In genomic region chr15:59811566-59811965, GRCm38 (mm10) we compare ENCODE assay signal across 25 mouse cellular contexts.
A peak's percentile ranks its signal among the peaks of the same experiment; 100 is the strongest.
DNase-seq lines count a peak whose midpoint lies in the region; ATAC-seq and TF ChIP-seq lines count a peak whose summit lies in the region.
"Had no signal": no experiment of that assay in that cellular context is flagged by ENCODE, and none has a peak within 500 bp of the region (broad histone marks: within the 10 kb centered on the region; RNA-seq: fewer than 3 reads in every experiment).

No protein-coding gene starts in this region.

- no peaks in the 10 kb centered on the region for H3K4me1 ChIP-seq in liver, embryonic 16.5 days (ENCODE audit: control insufficient read depth, low read depth, low read length)
- no peaks in the 10 kb centered on the region for H3K4me1 ChIP-seq in liver, embryonic 11.5 days (replicated peaks; ENCODE audit: control insufficient read depth, insufficient read depth, low read length)
- peaks cover 7 to 46% of the 10 kb centered on the region in 2 experiments for H3K4me1 ChIP-seq in CH12.LX (ENCODE audit: control insufficient read depth in 1 of 2, insufficient read depth in 2 of 2)
- peaks cover 8% of the 10 kb centered on the region for H3K4me1 ChIP-seq in liver, postnatal 0 days (ENCODE audit: insufficient read depth)
- H3K4me1 ChIP-seq: embryonic facial prominence, embryonic 15.5 days; limb, embryonic 10.5 days; liver, embryonic 13.5 days; midbrain, embryonic 12.5 days; neural tube, embryonic 12.5 days; stomach, embryonic 15.5 days had no signal

- TF ChIP-seq CTCF in CH12.LX (conservative IDR thresholded peaks at IDR 0.05 in 1 of 2, IDR thresholded peaks at IDR 0.05 in 1 of 2; ENCODE audit: low read depth in 2 of 2, low read length in 2 of 2), result no peak
- TF ChIP-seq CTCF in liver, postnatal 0 days (IDR thresholded peaks at IDR 0.05; ENCODE audit: low read depth), result no peak

- H3K9ac ChIP-seq in liver, embryonic 16.5 days (ENCODE audit: low read depth, low read length), result no peak overlapping the region
- no peak overlapping the region for H3K9ac ChIP-seq in liver, embryonic 11.5 days (ENCODE audit: low read depth, low read length)
- no peak overlapping the region for H3K9ac ChIP-seq in CH12.LX (ENCODE audit: insufficient read depth, low read depth)
- H3K9ac ChIP-seq in liver, postnatal 0 days (replicated peaks), result no peak overlapping the region
- H3K9ac ChIP-seq: embryonic facial prominence, embryonic 15.5 days; liver, embryonic 13.5 days; midbrain, embryonic 12.5 days; neural tube, embryonic 12.5 days; stomach, embryonic 15.5 days had no signal

- dilution Hi-C loops in CH12.LX (cut with MboI; ENCODE audit: extremely low pct_ligation_motif_present, extremely low pct_unique_long_range_greater_than_20kb, low sequenced_read_pairs), result no loop called here

- TF ChIP-seq RAD21 in CH12.LX (IDR thresholded peaks at IDR 0.05; ENCODE audit: low read depth, low read length), result no peak; the same call in 1 of the 2 replicates

- no peak for DNase-seq in liver, embryonic 11.5 days (ENCODE audit: low spot score)
- DNase-seq in CH12.LX (ENCODE audit: extremely low read depth), result peak; percentile 74
- DNase-seq in liver, postnatal 0 days, result peak; percentile 49
- DNase-seq in spleen, postnatal 14 days (ENCODE audit: low spot score in 2 of 2), result peak; percentile 20 to 43
- no peak for DNase-seq in adrenal gland, postnatal 10 days
- DNase-seq in cerebellum, adult 8-10 months, result no peak
- no peak for DNase-seq in layer of hippocampus, postnatal 10 days (ENCODE audit: low spot score in 2 of 2)
- DNase-seq: cerebellum, adult 11 months; cerebellum, postnatal 14 days; heart, postnatal 4 days; kidney, adult 18-20 months; kidney, postnatal 14 days; liver, embryonic 13.5 days; right cerebral cortex, postnatal 25 days; thymus, adult 18-20 months had no signal

- no peaks in the 10 kb centered on the region for H3K27me3 ChIP-seq in liver, embryonic 16.5 days (ENCODE audit: control insufficient read depth, insufficient read depth, low read depth, low read length)
- H3K27me3 ChIP-seq in liver, embryonic 11.5 days (replicated peaks; ENCODE audit: control insufficient read depth, insufficient read depth, low read length), result no peaks in the 10 kb centered on the region
- H3K27me3 ChIP-seq in CH12.LX (replicated peaks), result no peaks in the 10 kb centered on the region
- H3K27me3 ChIP-seq in liver, postnatal 0 days (ENCODE audit: insufficient read depth, low read length), result no peaks in the 10 kb centered on the region
- H3K27me3 ChIP-seq: embryonic facial prominence, embryonic 15.5 days; liver, embryonic 13.5 days; midbrain, embryonic 12.5 days; stomach, embryonic 15.5 days had no signal

- no peaks in the 10 kb centered on the region for H3K79me2 ChIP-seq in CH12.LX (replicated peaks; ENCODE audit: control insufficient read depth, extremely low read depth, insufficient read depth, poor library complexity, severe bottlenecking)

- no peaks in the 10 kb centered on the region for H3K9me3 ChIP-seq in liver, embryonic 16.5 days (replicated peaks; ENCODE audit: control insufficient read depth, low read length)
- H3K9me3 ChIP-seq in liver, embryonic 11.5 days (ENCODE audit: control insufficient read depth, low read length), result no peaks in the 10 kb centered on the region
- H3K9me3 ChIP-seq in CH12.LX (replicated peaks; ENCODE audit: low read length), result peaks cover 5% of the 10 kb centered on the region
- no peaks in the 10 kb centered on the region for H3K9me3 ChIP-seq in liver, postnatal 0 days (ENCODE audit: low read length)
- H3K9me3 ChIP-seq: embryonic facial prominence, embryonic 15.5 days; forebrain, embryonic 10.5 days; limb, embryonic 10.5 days; liver, embryonic 13.5 days; midbrain, embryonic 12.5 days; neural tube, embryonic 12.5 days; stomach, embryonic 15.5 days had no signal

- H3K36me3 ChIP-seq in liver, embryonic 16.5 days (ENCODE audit: control insufficient read depth, insufficient read depth), result no peaks in the 10 kb centered on the region
- no peaks in the 10 kb centered on the region for H3K36me3 ChIP-seq in liver, embryonic 11.5 days (ENCODE audit: control insufficient read depth, insufficient read depth, low read length)
- H3K36me3 ChIP-seq in CH12.LX (replicated peaks in 1 of 2; ENCODE audit: control insufficient read depth in 1 of 2, insufficient read depth in 1 of 2, low read length in 1 of 2), result no peaks in the 10 kb centered on the region
- no peaks in the 10 kb centered on the region for H3K36me3 ChIP-seq in liver, postnatal 0 days (replicated peaks; ENCODE audit: insufficient read depth, low read length)
- H3K36me3 ChIP-seq: embryonic facial prominence, embryonic 15.5 days; forebrain, embryonic 10.5 days; limb, embryonic 10.5 days; liver, embryonic 13.5 days; midbrain, embryonic 12.5 days; neural tube, embryonic 12.5 days; stomach, embryonic 15.5 days had no signal

- ATAC-seq in liver, embryonic 16.5 days (ENCODE audit: low read depth), result 0 out of 2 replicates have a peak, but pooled peaks have one; percentile 19
- ATAC-seq in liver, embryonic 11.5 days (replicated peaks; ENCODE audit: low FRiP score), result no peak
- ATAC-seq in liver, postnatal 0 days, result peak; percentile 67
- ATAC-seq: hindbrain, postnatal 0 days had no signal

- H3K27ac ChIP-seq in liver, embryonic 16.5 days (ENCODE audit: low read length), result no peak overlapping the region
- H3K27ac ChIP-seq in liver, embryonic 11.5 days (ENCODE audit: low read depth, low read length), result no peak overlapping the region
- no peak overlapping the region for H3K27ac ChIP-seq in CH12.LX (ENCODE audit: insufficient read depth, low read depth)
- peak overlapping the region; percentile 44 for H3K27ac ChIP-seq in liver, postnatal 0 days (ENCODE audit: low read depth)
- H3K27ac ChIP-seq: embryonic facial prominence, embryonic 15.5 days; hindbrain, postnatal 0 days; left cerebral cortex, adult 2 months; limb, embryonic 10.5 days; liver, embryonic 13.5 days; macrophage; midbrain, embryonic 12.5 days; neural tube, embryonic 12.5 days; stomach, embryonic 15.5 days had no signal

- no peak overlapping the region for H3K4me2 ChIP-seq in liver, embryonic 16.5 days (ENCODE audit: low read depth, low read length)
- no peak overlapping the region for H3K4me2 ChIP-seq in liver, embryonic 11.5 days
- no peak overlapping the region for H3K4me2 ChIP-seq in CH12.LX (ENCODE audit: insufficient read depth, low read depth, poor library complexity, severe bottlenecking)
- H3K4me2 ChIP-seq in liver, postnatal 0 days (ENCODE audit: low read depth, low read length), result no peak overlapping the region
- H3K4me2 ChIP-seq: embryonic facial prominence, embryonic 15.5 days; liver, embryonic 13.5 days; midbrain, embryonic 12.5 days; neural tube, embryonic 12.5 days; stomach, embryonic 15.5 days had no signal

- in situ Hi-C loops in CH12.LX (cut with MboI; ENCODE audit: low pct_ligation_motif_present, low pct_unique_long_range_greater_than_20kb, low sequenced_read_pairs), result loop anchor here (10.0 kb wide), 1 partner anchor 157 kb away; no protein-coding TSS in a partner anchor

- 22% methylated on average over 3 of the region's 3 CpGs for WGBS in liver, embryonic 16.5 days (ENCODE audit: insufficient replicate concordance)
- 30% methylated on average over 3 of the region's 3 CpGs for WGBS in liver, embryonic 11.5 days
- WGBS in liver, postnatal 0 days (ENCODE audit: insufficient replicate concordance), result 34% methylated on average over 2 of the region's 3 CpGs

- H3K4me3 ChIP-seq in liver, embryonic 16.5 days (ENCODE audit: low read depth, low read length), result no peak overlapping the region
- H3K4me3 ChIP-seq in liver, embryonic 11.5 days (ENCODE audit: low read depth, low read length), result no peak overlapping the region
- H3K4me3 ChIP-seq in CH12.LX (replicated peaks in 1 of 3; ENCODE audit: low read depth in 2 of 3, low read length in 2 of 3, poor library complexity in 1 of 3), result no peak overlapping the region
- H3K4me3 ChIP-seq in liver, postnatal 0 days (ENCODE audit: low read depth, low read length), result no peak overlapping the region
- H3K4me3 ChIP-seq: embryonic facial prominence, embryonic 15.5 days; forebrain, embryonic 10.5 days; left cerebral cortex, adult 2 months; limb, embryonic 10.5 days; liver, embryonic 13.5 days; midbrain, embryonic 12.5 days; neural tube, embryonic 12.5 days; stomach, embryonic 15.5 days had no signal

- TF ChIP-seq EP300 in CH12.LX (IDR thresholded peaks at IDR 0.05; ENCODE audit: low read length), result no peak
- no peak for TF ChIP-seq EP300 in liver, postnatal 0 days (IDR thresholded peaks at IDR 0.05; ENCODE audit: low read depth)

- TF ChIP-seq POLR2A in CH12.LX (IDR thresholded peaks at IDR 0.05; ENCODE audit: low read depth, low read length), result no peak

TF ChIP-seq in CH12.LX, 34 proteins besides CTCF, POLR2A, EP300 and RAD21 (continues in another document):
- TF ChIP-seq CHD1 (IDR thresholded peaks at IDR 0.05; ENCODE audit: low read depth, low read length) (no peak), MAFK (IDR thresholded peaks at IDR 0.05; ENCODE audit: insufficient replicate concordance, low read length) (no peak), PAX5 (IDR thresholded peaks at IDR 0.05; ENCODE audit: low read length) (no peak), RCOR1 (conservative IDR thresholded peaks at IDR 0.05; ENCODE audit: low read depth, low read length) (no peak), GABPA (IDR thresholded peaks at IDR 0.05; ENCODE audit: insufficient replicate concordance, low read depth, low read length) (no peak), SMC3 (IDR thresholded peaks at IDR 0.05; ENCODE audit: low read depth, low read length) (no peak), KAT2A (IDR thresholded peaks at IDR 0.05; ENCODE audit: insufficient replicate concordance, low read length) (no peak), ZKSCAN1 (IDR thresholded peaks at IDR 0.05; ENCODE audit: borderline replicate concordance, low read depth, low read length) (no peak), BHLHE40 (IDR thresholded peaks at IDR 0.05; ENCODE audit: low read depth, low read length) (peak; percentile 11; the same call in 1 of the 2 replicates), CHD2 (IDR thresholded peaks at IDR 0.05; ENCODE audit: low read length) (no peak), HCFC1 (IDR thresholded peaks at IDR 0.05; ENCODE audit: low read depth, low read length) (no peak), SIN3A (IDR thresholded peaks at IDR 0.05; ENCODE audit: low read length) (no peak), NRF1 (IDR thresholded peaks at IDR 0.05; ENCODE audit: low read depth, low read length) (no peak), NELFE (IDR thresholded peaks at IDR 0.05; ENCODE audit: low read depth, low read length) (no peak), ETS1 (conservative IDR thresholded peaks at IDR 0.05; ENCODE audit: low read depth, low read length) (peak; percentile 16; the same call in 1 of the 2 replicates), MYC (IDR thresholded peaks at IDR 0.05; ENCODE audit: low read depth, low read length) (no peak), MAZ (IDR thresholded peaks at IDR 0.05; ENCODE audit: low read depth, low read length) (0 out of 2 replicates have a peak, but pooled peaks have one; percentile 24), MEF2A (IDR thresholded peaks at IDR 0.05; ENCODE audit: borderline replicate concordance, low read depth, low read length) (no peak), MXI1 (IDR thresholded peaks at IDR 0.05; ENCODE audit: low read depth, low read length) (no peak), USF1 (IDR thresholded peaks at IDR 0.05; ENCODE audit: low read depth, low read length) (no peak)

Comparison
In these comparisons a context has a peak if more than half of its experiments do, and no peak if none do; other contexts are left out.
1. DNase-seq: peak in CH12.LX (single experiment), liver, postnatal 0 days (single experiment) and spleen, postnatal 14 days (2 of 2); none in liver, embryonic 11.5 days (single experiment), adrenal gland, postnatal 10 days (single experiment), cerebellum, adult 8-10 months (single experiment) and layer of hippocampus, postnatal 10 days (0 of 2).